Mouse (Mus musculus): Measurements from ENCODE around the gene Ptcd2.
A peak's percentile ranks its signal among the peaks of the same experiment; 100 is the strongest.

Gene Ptcd2

GRCm38 (mm10) chr13:99344599-99345575 is at the start of gene Ptcd2, which contains the start of gene Mrps27:
Gene Ptcd2, minus strand, starts transcription at chr13:99344705.
Gene Mrps27, plus strand, starts transcription at chr13:99344786.
- DNase-seq = peak; percentile 97

- no peak for DNase-seq
Observed at GRCm38 (mm10) chr13:99393128-99393527, 48.6 kb upstream of the Ptcd2 start.

DNA sequence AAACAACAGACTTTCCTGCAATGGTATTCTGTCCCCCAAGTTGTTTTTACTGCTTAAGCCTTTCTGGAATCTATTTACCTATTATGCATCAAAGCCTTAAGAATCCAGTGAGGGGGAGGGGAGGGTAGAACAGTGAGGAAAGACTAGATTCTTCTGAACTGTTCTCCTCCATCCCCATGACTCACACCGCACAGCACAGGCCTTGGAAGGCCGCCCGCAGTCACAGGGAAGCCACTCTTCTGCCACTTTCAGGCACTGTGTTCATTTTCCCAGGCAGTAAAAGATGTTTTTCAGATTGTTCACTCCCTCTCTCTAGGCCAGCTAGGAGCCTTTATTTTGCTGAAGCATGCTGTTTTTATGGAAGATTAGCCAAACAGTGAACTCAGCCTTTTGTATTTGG is 46.9 kb upstream of the Ptcd2 start:
- peak; percentile 77 for DNase-seq

DNA sequence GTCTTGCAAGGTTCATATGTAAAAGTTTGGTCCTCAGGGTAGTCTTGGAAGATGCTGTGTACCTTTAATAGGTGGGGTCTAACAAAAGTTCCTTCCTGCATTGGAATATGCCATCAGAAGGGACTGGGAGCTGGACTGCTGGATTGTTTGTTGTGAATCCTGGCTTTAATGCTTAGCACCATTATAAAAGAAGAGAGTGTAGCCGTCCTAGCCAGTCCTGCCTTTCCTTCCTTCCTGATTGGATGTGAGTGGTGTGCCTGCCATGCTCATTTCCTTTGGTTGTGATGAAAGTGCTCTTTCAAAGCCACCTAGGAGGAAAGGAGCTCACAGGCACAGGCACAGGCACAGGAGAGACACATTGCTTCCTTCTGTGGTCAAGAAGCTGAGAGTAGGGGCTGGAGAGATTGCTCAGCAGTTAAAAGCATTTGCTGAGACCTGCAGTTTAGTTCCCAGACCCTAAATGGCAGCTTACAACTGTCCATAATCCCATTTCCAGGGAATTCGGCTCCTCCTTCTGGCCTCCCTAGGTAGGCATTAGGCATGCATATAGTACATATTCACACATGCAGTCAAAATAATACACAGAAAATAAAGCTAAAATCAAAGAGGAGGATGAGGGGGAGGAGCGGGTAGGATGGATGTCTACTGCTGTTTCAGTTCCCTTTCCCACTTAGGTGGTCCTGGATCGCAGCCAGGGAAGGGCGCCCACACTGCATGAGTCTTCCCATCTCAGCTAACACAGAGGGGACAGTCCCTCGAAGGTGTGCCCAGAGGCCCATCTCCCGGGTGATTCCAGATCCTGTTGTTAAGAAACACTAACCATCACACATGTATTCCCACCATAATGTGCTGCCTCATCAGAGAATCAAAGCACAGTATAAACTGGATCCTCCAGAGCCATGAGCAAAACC is 43.7 kb upstream of the Ptcd2 start:
- DNase-seq = no peak

GRCm38 (mm10) chr13:99386341-99386740 is 41.8 kb upstream of the Ptcd2 start:
- no peak for DNase-seq

DNA sequence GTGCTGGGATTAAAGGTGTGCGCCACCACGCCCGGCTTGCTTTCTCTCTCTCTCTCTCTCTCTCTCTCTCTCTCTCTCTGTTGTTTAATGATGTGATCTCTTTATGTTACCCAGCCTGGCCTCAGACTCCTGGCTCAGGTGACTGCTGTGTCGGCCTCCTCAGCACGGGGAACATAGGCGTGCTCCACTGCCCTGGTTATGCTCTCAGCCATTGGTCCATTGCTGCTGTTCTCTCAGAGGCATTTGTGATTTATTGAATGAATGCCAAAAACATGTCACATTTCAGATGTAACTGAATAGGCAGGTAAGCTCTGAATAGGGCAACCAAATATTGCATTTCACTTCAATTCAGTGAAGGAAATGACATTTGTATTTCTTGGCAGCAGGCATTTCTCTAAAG is 41.4 kb upstream of the Ptcd2 start:
- DNase-seq = no peak

- DNase-seq = no peak
Observed at GRCm38 (mm10) chr13:99384555-99385203, 40.2 kb upstream of the Ptcd2 start.

DNA sequence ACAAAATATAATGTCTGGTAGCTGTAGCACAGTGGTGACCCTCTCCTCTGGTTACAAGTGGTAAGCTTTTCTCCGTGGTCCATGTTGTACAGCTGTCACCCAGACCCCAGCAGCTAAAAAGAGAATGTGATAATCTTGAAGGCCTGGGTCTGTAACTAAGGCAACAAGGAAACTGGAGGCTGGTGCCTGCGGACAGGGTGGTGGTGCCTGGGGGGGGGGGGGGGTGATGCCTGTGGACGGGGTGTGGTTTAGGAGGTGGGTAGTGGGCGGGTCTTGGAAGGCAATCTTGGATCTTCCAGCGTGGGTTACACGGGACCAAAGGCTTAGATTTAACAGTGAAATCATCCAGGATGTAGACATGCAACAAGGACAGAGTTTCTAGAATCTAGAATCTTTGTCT is 37.9 kb upstream of the Ptcd2 start:
- no peak for DNase-seq

GRCm38 (mm10) chr13:99378223-99378622 is 33.7 kb upstream of the Ptcd2 start:
- no peak for DNase-seq

- no peak for DNase-seq
Observed at GRCm38 (mm10) chr13:99377055-99377454, 32.5 kb upstream of the Ptcd2 start.

- DNase-seq = peak; percentile 82
Observed at GRCm38 (mm10) chr13:99375550-99375949, 31.0 kb upstream of the Ptcd2 start.

GRCm38 (mm10) chr13:99374191-99374590 is 29.7 kb upstream of the Ptcd2 start:
- DNase-seq = no peak

GRCm38 (mm10) chr13:99373684-99374083 is 29.2 kb upstream of the Ptcd2 start:
- no peak for DNase-seq

- no peak for DNase-seq
Observed at GRCm38 (mm10) chr13:99371285-99371684, 26.8 kb upstream of the Ptcd2 start.

DNA sequence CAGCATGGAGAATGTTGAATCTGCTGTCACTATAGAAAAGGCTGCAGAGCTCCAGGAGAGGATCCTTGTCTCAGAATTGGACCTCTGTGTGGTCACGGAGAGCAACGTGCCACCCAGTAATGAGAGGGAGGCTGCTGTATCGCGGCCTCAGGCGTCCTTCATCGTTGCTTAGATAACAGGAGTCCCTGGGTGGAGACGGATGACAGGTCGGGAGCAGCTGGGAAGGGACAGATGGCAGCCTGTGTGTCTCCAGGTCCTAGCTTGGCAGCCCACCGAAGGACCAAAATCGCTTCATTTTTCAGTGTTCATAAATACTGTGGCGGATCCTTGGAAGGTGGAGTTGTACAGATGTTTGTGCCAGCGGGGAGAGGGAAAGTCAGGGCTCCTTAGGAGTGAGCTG is 24.6 kb upstream of the Ptcd2 start:
- DNase-seq = peak; percentile 86

DNA sequence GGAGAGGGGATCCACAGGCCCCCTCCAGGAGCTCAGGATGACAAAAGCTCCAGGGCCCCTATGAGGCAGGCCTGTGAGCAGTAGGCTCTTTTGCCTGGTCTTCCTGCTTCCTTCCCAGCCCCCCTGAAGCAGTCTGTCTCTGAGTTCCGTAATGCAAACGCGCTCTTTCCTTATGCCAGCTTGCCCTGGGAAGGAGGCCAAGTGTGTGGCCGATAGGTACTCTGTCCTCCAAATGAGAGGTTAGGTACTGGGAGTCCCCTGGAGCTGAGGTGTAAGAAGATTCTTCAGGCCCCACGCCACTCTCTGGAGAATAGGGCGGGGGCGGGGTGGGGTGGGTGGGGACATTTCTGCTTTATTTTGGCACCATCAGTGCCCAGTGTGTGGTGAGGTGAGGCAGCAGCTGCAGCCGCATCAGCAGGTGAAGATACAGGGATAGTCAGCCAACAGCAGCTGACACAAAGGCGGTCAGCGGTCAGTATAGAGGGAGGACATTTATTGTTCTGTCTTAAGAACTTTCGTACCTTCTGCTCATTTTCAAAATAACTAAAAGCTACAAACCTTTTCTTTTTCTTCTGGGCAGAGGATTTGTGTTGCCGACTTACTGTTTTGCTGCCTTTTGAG is 23.2 kb upstream of the Ptcd2 start:
- peak; percentile 71 for DNase-seq

GRCm38 (mm10) chr13:99366422-99367175 is 22.1 kb upstream of the Ptcd2 start:
- no peak for DNase-seq

DNA sequence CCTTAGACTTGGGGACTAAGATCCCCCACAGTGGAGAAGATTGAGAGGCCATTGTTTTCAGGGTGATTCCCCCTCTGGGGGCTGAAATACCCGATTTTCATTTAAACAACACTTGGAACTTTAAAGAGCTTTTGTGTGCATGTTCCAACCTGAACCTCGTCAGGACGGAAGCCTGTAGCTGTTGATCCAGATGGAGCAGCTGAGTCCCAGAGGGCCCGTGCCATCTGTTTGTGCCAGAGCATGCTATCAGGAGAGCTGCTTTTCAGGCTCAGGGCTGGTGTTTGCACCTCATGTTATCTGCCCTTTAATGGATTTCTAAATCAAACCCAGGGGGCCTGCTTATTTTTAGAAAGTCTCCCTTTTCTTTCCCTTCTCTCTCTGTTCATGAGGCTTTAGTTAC is 19.4 kb upstream of the Ptcd2 start:
- DNase-seq = no peak

DNA sequence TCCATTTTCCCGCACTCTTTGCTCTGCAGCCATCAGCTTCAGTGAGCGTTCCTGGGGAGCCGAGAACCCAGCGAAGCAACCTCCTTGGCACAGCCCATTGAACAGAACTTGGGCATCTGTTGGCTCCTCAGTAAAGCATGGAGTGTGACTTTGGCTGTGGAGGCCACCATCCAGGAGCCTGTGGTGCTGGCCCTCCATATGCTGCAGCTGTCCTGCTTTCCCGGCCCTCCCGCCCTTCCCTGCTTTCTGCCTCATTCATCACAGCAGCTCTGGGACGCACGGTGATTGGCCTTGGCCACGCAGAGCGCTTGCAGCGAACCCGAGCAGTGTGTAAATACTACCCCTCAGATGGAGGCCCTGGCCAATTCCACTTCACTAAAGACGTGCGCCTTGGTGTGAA is 14.4 kb upstream of the Ptcd2 start:
- peak; percentile 85 for DNase-seq

- no peak for DNase-seq
Observed at GRCm38 (mm10) chr13:99356428-99357265, 12.1 kb upstream of the Ptcd2 start.

DNA sequence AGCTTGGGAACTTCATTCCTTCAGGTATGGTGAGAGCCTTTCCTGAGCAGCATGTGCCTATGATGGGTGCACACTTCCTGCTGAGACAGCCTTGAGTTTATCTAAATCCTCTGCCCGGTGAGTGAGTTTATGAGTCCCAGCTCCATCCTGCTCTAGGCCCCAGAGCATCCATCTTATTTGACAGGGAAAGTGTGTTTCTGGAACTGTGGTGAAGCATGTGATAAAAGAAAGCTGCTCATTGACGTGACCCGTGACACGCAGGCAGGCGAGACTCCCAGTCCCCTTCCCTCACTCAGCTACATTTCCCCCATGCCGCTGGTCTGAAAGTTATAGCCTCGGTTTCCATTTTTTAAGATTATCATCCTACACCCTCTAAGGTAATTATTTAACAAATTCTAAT is 11.4 kb upstream of the Ptcd2 start:
- no peak for DNase-seq

Data from cerebellum, adult 9-11 months (tissue).